Mouse (Mus musculus) megakaryocyte, adult 5-6 weeks (primary cell): ENCODE results near the gene E030030I06Rik. TPM values are rescaled to one million over a fixed set of nuclear protein-coding genes. Genes with fewer than 3 reads are reported as not detected.
"Not testable (repeated sequence)": the region's sequence is repeated elsewhere in the genome, so short reads cannot be mapped to it uniquely, and the experiment has no call there.

Experiments
- ATAC-seq: 2 replicates; pipeline ENCODE4 v1.8.0; 2016; ENCODE audit warnings: mild to moderate bottlenecking, inconsistent platforms; ENCODE audit not compliant: poor library complexity, severe bottlenecking
- total RNA-seq, 2 experiments: library from RNA; stranded (forward) in 1 of 2; stranded (reverse) in 1 of 2; fragments of 153-499, 151-499 nt in 1 of 2; fragments of 221-1000, 200-1000 nt in 1 of 2; gene quantifications; 2 replicates each; pipeline versions ENCODE4 v1.2.3 to v1.2.4; 2015 to 2017

E030030I06Rik gene
- total RNA-seq, 2 experiments from 2014 or later, result 2.9 to 3.1 TPM

GRCm38 (mm10) chr10:22153147-22153690, 4.1 kb upstream of the E030030I06Rik start:
- not testable (repeated sequence) for ATAC-seq

- ATAC-seq, result not testable (repeated sequence)
Observed at GRCm38 (mm10) chr10:22151863-22152640, 3.0 kb upstream of the E030030I06Rik start.

GRCm38 (mm10) chr10:22151056-22151862, 2.2 kb upstream of the E030030I06Rik start:
- not testable (repeated sequence) for ATAC-seq

GRCm38 (mm10) chr10:22150593-22150992, 1.5 kb upstream of the E030030I06Rik start:
- ATAC-seq, result 0 out of 2 replicates have a peak, but pooled peaks have one; percentile 13

GRCm38 (mm10) chr10:22149691-22150465, 808 bp upstream of the E030030I06Rik start:
- no peak for ATAC-seq

GRCm38 (mm10) chr10:22148441-22149072, 513 bp downstream of the E030030I06Rik start:
- peak; percentile 88 for ATAC-seq

- ATAC-seq, result no peak
Observed at GRCm38 (mm10) chr10:22142926-22143325, 6.1 kb downstream of the E030030I06Rik start.

GRCm38 (mm10) chr10:22142194-22142593, 6.9 kb downstream of the E030030I06Rik start:
- not testable (repeated sequence) for ATAC-seq

- ATAC-seq, result peak; percentile 56
Observed at GRCm38 (mm10) chr10:22140665-22141280, 8.3 kb downstream of the E030030I06Rik start.

GRCm38 (mm10) chr10:22074531-22074930, 74.5 kb downstream of the E030030I06Rik start:
- peak; percentile 67 for ATAC-seq

GRCm38 (mm10) chr10:22072739-22073138, 76.3 kb downstream of the E030030I06Rik start:
- no peak for ATAC-seq

GRCm38 (mm10) chr10:22070576-22070975, 78.5 kb downstream of the E030030I06Rik start:
- ATAC-seq, result no peak

GRCm38 (mm10) chr10:22070168-22070567, 78.9 kb downstream of the E030030I06Rik start:
- ATAC-seq, result peak; percentile 68

GRCm38 (mm10) chr10:22067979-22068378, 81.1 kb downstream of the E030030I06Rik start, which contains the start of gene 4930444G20Rik:
TSS of gene 4930444G20Rik (minus strand) at chr10:22068079.
- ATAC-seq, result not testable (repeated sequence)

Other genes with a start within 250 kb of the E030030I06Rik start
- gene 4930444G20Rik, start 81.2 kb downstream of the E030030I06Rik start, total RNA-seq (2015), result not detected in 2 replicates
- not detected in 2 replicates for gene 4930444G20Rik, start 81.2 kb downstream of the E030030I06Rik start, total RNA-seq (2017)
- gene Raet1e, start 9.3 kb upstream of the E030030I06Rik start, total RNA-seq (2015), result 3.7 and 3.9 TPM in 2 replicates
- 1.3 and 7.2 TPM in 2 replicates for gene Raet1e, start 9.3 kb upstream of the E030030I06Rik start, total RNA-seq (2017)
- gene H60b, start 9.3 kb upstream of the E030030I06Rik start, total RNA-seq (2015), result not detected in 2 replicates
- not detected in 2 replicates for gene H60b, start 9.3 kb upstream of the E030030I06Rik start, total RNA-seq (2017)
- 0.62 TPM in 1 of 2 replicates, not detected in the other for gene Raet1d, start 211.3 kb upstream of the E030030I06Rik start, total RNA-seq (2015)
- 0.41 and 0.66 TPM in 2 replicates for gene Raet1d, start 211.3 kb upstream of the E030030I06Rik start, total RNA-seq (2017)